Mouse (Mus musculus) embryonic facial prominence, embryonic 14.5 days (tissue): ENCODE results near the gene Mpnd. TPM values are rescaled to one million over a fixed set of nuclear protein-coding genes. Genes with fewer than 3 reads are reported as not detected.

Experiments
- ATAC-seq: fragments of 200-750 bp; cut with Nextera tagmentation; 2 replicates; pipeline ENCODE4 v1.8.0; 2017; ENCODE audit warnings: low read depth, moderate number of reproducible peaks, moderate TSS enrichment
- DNase-seq: peaks from one replicate; pipeline ENCODE4 v3.0.0-alpha.2; 2015; ENCODE audit warnings: low spot score
- H3K27ac ChIP-seq: fragments of 300-500 bp; sonication (generic); replicated peaks from 2 replicates; pipeline ENCODE4 v1.5.1; 2014; ENCODE audit warnings: low read depth, mild to moderate bottlenecking, low read length, moderate library complexity
- H3K27me3 ChIP-seq: fragments of 300-500 bp; sonication (generic); replicated peaks from 2 replicates; pipeline ENCODE4 v1.6.1; 2014; ENCODE audit warnings: low read length; ENCODE audit not compliant: control insufficient read depth, insufficient read depth
- H3K36me3 ChIP-seq: fragments of 300-500 bp; sonication (generic); 2 replicates; pipeline ENCODE4 v1.6.1; 2014; ENCODE audit warnings: low read length, mixed read lengths; ENCODE audit not compliant: control insufficient read depth, insufficient read depth
- H3K4me1 ChIP-seq: fragments of 300-500 bp; sonication (generic); 2 replicates; pipeline ENCODE4 v1.6.1; 2014; ENCODE audit warnings: antibody characterized with exemption, low read length; ENCODE audit not compliant: control insufficient read depth, insufficient read depth
- H3K4me2 ChIP-seq: fragments of 300-500 bp; sonication (generic); 2 replicates; pipeline ENCODE4 v1.6.1; 2014; ENCODE audit warnings: low read depth, mild to moderate bottlenecking, low read length, moderate library complexity, mixed read lengths
- H3K4me3 ChIP-seq: fragments of 300-500 bp; sonication (generic); 2 replicates; pipeline ENCODE4 v1.5.1; 2014; ENCODE audit warnings: low read depth, mild to moderate bottlenecking, low read length
- H3K9ac ChIP-seq: fragments of 300-500 bp; sonication (generic); 2 replicates; pipeline ENCODE4 v1.6.1; 2014; ENCODE audit warnings: low read depth, mild to moderate bottlenecking, low read length, moderate library complexity, mixed read lengths
- H3K9me3 ChIP-seq: fragments of 300-500 bp; sonication (generic); 2 replicates; pipeline ENCODE4 v1.6.1; 2016; ENCODE audit warnings: low read length; ENCODE audit not compliant: control insufficient read depth
- WGBS: fragments of 180-500 bp; shearing (Covaris S2); extraction: QIAGEN DNeasy Blood & Tissue Kit; methylation state at CpG from one replicate; pipeline ENCODE4 v1.1.7; 2014; 5-methylcytosine and 5-hydroxymethylcytosine counted together
- polyA plus RNA-seq: library from polyadenylated mRNA; unstranded; fragments of >200 nt; fragmentation: Nextera tagmentation; extraction: Ambion mirVana; gene quantifications from 2 replicates; pipeline ENCODE4 v1.2.1, GENCODE M21; 2014

Gene Mpnd
- polyA plus RNA-seq, 1 experiment from 2014 or later: 81.8 TPM

DNA sequence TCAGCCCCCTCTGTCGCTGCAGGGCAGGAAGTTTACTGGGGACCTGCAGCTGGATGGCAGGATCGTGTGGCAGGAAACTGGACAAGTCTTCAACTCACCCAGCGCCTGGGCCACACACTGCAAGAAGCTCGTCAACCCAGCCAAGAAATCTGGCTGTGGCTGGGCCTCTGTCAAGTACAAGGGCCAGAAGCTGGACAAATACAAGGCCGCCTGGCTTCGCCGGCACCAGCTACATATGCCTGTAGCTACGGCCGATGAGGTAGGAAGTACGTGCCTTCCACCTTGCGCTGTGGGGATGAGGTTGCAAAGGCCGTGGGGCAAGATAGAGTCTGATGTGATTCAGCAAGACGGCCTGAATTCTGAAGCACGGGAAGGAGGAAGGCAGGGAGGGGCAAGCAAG, 4.7 kb downstream of the Mpnd start:
- H3K9me3 ChIP-seq: no peaks in the 10 kb centered on the region
- ATAC-seq: no peak
- WGBS: 66% methylated on average over 14 of the region's 14 CpGs
- H3K4me3 ChIP-seq: peak overlapping the region; percentile 73
- H3K27ac ChIP-seq: no peak overlapping the region
- H3K36me3 ChIP-seq: peaks cover 31% of the 10 kb centered on the region
- no peak for DNase-seq
- H3K27me3 ChIP-seq: no peaks in the 10 kb centered on the region
- peak overlapping the region; percentile 77 for H3K9ac ChIP-seq
- H3K4me2 ChIP-seq: peak overlapping the region; percentile 100
- H3K4me1 ChIP-seq: peaks cover 14% of the 10 kb centered on the region; the same call in 1 of the 2 replicates

DNA sequence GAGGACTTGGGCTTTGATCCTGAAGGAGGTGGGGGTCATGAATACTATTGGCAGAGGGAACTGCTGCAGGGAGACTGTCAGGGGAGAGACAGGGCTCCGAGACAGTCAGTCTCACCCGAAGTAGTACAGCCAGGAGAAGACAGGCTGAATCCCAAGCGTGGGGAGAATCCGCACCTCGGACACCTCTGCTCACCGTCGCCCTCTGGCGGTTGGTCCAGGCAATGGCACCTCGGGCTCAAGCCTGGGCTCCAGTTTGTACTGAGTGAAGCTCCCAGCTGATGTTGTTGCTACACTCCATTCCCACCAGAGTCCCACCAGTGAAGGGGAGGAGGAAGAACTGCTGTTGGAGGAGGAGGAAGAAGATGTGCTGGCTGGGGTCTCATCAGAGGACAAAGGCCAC, 5.2 kb downstream of the Mpnd start:
- Histone ChIP-seq H3K9ac (no peak overlapping the region), H3K9me3 (no peaks in the 10 kb centered on the region), H3K4me2 (peak overlapping the region; percentile 100), H3K4me3 (peak overlapping the region; percentile 73; the same call in 1 of the 2 replicates), H3K27ac (no peak overlapping the region), H3K27me3 (no peaks in the 10 kb centered on the region), H3K36me3 (peaks cover 35% of the 10 kb centered on the region), H3K4me1 (peaks cover 14% of the 10 kb centered on the region; the same call in 1 of the 2 replicates)
- WGBS: 7% methylated on average over 9 of the region's 9 CpGs
- DNase-seq (no peak), ATAC-seq (no peak)

DNA sequence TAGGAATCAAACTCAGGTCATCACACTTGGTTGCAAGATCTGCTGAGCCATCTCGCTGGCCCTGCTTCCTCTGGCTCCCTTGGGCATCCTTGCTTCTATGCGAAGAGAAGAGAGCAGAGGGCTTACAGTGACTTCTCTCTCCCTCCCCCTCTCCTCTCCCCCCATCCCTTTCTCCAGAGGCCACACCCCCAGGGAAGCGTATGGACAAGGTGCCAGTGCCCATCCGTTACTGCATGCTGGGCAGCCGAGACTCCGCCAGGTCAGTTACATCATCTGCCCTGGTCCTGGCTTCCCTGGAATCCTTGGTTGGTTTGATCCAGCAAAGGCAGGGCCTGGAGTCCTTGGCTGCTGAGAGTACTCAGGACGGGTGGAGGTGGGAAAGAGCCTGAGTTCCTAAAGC, 5.9 kb downstream of the Mpnd start:
- no peak overlapping the region for H3K9ac ChIP-seq
- H3K9me3 ChIP-seq: no peaks in the 10 kb centered on the region
- no peak overlapping the region for H3K4me2 ChIP-seq
- no peak for DNase-seq
- no peak overlapping the region for H3K4me3 ChIP-seq
- ATAC-seq: no peak
- no peak overlapping the region for H3K27ac ChIP-seq
- H3K27me3 ChIP-seq: no peaks in the 10 kb centered on the region
- WGBS: 85% methylated on average over 7 of the region's 7 CpGs
- H3K36me3 ChIP-seq: peaks cover 43% of the 10 kb centered on the region
- peaks cover 14% of the 10 kb centered on the region; the same call in 1 of the 2 replicates for H3K4me1 ChIP-seq

DNA sequence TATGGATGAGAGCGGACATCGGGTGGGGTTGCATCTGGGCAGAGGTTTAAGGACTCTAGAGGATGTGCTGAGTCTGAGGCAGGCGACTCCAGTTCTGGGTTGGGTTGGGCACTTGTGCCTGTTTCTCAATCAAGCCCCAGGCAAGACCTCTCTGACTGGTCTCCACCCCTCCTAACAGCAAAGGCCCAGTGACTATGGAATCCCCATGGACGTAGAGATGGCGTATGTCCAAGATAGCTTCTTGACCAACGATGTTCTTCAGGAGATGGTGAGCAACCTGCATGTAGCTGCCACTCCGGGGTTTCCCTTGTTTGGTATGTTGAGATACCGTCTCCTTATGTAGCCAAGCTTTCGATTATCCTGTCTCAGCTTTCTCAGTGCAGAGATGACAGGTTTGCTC, 9.8 kb downstream of the Mpnd start:
- H3K36me3 ChIP-seq: peaks cover 79% of the 10 kb centered on the region
- no peak for ATAC-seq
- 89% methylated on average over 9 of the region's 9 CpGs for WGBS

DNA sequence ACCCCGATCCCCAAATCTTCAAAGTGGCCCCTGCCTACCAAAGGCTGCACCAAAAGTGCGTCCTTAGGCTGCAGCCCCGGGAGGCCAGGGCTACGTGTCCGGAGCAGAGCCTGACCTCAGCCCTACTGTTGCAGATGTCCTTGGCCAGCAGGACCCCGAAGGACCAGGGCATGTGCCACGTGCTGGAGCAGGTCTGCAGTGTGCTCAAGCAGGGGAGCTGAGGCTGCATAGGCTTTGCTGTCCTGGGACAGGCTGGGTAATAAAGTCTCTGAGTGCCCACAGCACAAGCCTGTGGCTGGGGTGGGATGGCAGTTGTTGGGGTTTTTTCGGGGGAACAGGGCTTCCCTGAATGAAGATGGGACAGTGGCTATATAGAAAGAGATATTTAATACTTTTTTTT, 10.9 kb downstream of the Mpnd start:
- H3K4me3 ChIP-seq: no peak overlapping the region
- H3K4me1 ChIP-seq: no peaks in the 10 kb centered on the region
- H3K27me3 ChIP-seq: no peaks in the 10 kb centered on the region
- WGBS: 88% methylated on average over 8 of the region's 8 CpGs
- no peaks in the 10 kb centered on the region for H3K9me3 ChIP-seq
- no peak overlapping the region for H3K27ac ChIP-seq
- no peak for DNase-seq
- no peak overlapping the region for H3K4me2 ChIP-seq
- ATAC-seq: no peak
- H3K36me3 ChIP-seq: peaks cover 76% of the 10 kb centered on the region
- no peak overlapping the region for H3K9ac ChIP-seq

More for the DNA sequence above, 9.8 kb downstream of the Mpnd start:
- Histone ChIP-seq H3K9ac (no peak overlapping the region), H3K27me3 (no peaks in the 10 kb centered on the region), H3K4me2 (no peak overlapping the region), H3K4me1 (peaks cover 7% of the 10 kb centered on the region; the same call in 1 of the 2 replicates), H3K9me3 (no peaks in the 10 kb centered on the region), H3K4me3 (no peak overlapping the region), H3K27ac (no peak overlapping the region)
- no peak for DNase-seq

DNA sequence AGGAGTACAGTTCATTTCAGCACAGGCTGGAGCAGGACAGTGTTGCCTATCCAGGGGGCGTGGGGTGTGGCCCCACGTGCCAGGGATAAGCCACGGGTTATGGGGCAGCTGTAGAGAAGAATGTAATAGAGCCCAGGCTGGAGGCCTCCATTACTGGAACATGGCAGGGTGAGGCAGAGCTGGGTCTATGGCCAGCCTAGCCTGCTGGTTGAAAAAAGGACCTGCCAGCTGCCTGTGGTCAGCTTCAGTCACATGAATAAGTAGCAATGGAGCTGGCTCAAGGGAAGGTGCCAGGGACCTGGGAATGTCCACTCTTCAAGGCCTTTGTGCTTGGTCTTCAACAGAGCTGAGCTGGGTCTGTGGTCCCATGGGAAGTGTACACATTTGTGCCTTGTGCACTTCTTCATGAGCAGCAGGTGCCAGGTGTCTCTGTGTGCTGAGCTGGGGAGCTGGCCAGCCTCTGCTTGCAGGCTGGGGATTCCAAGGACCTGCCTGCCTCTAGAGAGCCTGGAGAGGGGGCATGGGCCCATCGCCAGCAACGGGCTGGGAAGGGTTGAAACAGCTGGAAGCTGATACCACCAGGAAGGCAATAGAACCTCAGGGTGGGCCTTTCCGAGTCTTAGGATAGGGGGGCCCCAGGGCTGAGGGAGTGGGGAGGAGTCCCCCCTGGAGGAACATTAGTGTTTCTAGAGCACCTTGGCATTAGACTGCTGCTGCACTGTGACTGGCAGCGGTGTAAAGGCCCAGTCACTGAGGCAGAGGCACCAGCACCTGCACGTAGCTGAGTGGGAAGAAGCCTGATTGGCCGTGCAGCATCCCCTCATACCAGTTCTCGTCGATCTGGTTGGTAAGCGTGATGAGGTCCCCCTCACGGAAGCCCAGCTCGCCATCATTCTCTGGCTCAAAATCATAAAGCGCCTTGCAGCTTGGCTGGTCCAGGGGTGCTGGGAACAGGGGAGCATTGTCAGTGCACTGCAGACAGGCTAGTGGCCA, 11.6 kb downstream of the Mpnd start:
- H3K9me3 ChIP-seq: no peaks in the 10 kb centered on the region
- WGBS: 73% methylated on average over 13 of the region's 15 CpGs
- H3K4me2 ChIP-seq: no peak overlapping the region
- H3K27ac ChIP-seq: no peak overlapping the region
- ATAC-seq (no peak), DNase-seq (no peak)
- H3K9ac ChIP-seq: no peak overlapping the region
- no peaks in the 10 kb centered on the region for H3K4me1 ChIP-seq
- peaks cover 70% of the 10 kb centered on the region for H3K36me3 ChIP-seq
- H3K4me3 ChIP-seq: no peak overlapping the region
- no peaks in the 10 kb centered on the region for H3K27me3 ChIP-seq

DNA sequence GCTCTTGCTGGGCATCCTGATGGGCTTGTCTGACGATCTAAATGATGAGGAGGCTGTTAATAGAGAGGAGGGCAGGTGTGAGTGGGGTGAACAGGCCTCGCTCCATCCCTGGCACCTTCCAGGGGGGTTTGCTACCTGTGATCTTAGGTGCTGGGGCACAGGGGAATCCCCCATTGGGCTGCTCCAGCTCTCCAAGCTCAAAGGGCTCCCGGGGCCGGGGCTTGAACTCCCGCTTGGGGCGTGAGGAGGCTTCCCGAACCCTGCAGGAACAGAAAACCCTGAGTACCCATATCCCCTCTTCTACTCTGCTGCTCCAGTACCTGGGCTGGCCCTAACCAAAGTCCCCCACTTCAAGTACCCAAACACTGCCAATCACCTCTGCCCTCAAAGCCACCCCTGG, 12.3 kb downstream of the Mpnd start:
- Histone ChIP-seq H3K9me3 (no peaks in the 10 kb centered on the region), H3K36me3 (peaks cover 64% of the 10 kb centered on the region), H3K4me2 (no peak overlapping the region), H3K27ac (no peak overlapping the region), H3K9ac (no peak overlapping the region), H3K4me3 (no peak overlapping the region), H3K27me3 (no peaks in the 10 kb centered on the region), H3K4me1 (no peaks in the 10 kb centered on the region)
- DNase-seq (no peak), ATAC-seq (no peak)
- WGBS: 87% methylated on average over 7 of the region's 7 CpGs

DNA sequence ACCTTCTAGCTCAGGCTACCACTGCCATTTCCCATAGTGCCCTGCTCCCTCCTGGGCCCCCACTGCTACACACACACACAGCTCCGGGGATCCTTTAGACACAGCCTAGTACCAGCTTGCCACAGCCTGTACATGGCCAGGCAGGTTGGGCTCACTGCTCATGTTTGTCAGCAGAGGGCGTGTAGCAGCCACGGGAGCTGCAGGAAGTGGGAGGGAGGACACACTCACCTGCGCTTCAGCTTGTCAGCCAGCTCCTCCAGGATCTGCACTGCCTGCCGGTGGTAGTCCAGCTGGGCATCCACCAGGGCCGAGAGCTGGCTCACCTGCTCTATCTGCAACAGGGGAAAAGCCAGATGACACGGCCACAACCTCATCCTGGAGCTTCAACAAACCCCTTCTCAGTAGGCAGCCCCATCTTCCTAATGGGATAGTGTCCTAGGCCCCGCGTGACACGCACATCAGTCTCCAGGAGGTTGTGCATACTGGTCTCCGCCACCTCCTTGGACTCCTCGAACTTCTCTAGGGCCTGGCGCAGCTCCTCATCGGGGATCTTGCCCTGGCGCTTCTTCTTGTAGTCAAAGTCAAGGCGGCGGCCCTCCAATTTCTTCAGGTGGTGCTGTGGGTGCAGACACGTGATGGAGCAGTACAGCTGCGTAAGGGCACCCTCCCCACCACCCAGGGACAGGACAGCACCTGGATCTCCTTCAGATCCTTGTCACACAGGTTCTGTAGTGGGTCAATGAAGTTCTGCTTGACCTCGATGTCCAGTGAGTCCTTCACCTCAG, 13.0 kb downstream of the Mpnd start:
- 74% methylated on average over 20 of the region's 20 CpGs for WGBS
- H3K36me3 ChIP-seq: peaks cover 58% of the 10 kb centered on the region
- peak; percentile 58 for DNase-seq

More for the DNA sequence above, 13.0 kb downstream of the Mpnd start:
- Histone ChIP-seq H3K9ac (no peak overlapping the region), H3K27me3 (no peaks in the 10 kb centered on the region), H3K4me2 (no peak overlapping the region), H3K9me3 (no peaks in the 10 kb centered on the region), H3K4me1 (no peaks in the 10 kb centered on the region), H3K4me3 (no peak overlapping the region), H3K27ac (no peak overlapping the region)
- peak; percentile 47; the same call in 1 of the 2 replicates for ATAC-seq
